10 mouse cellular contexts compared by ENCODE assay signal in genomic region chr8:93010286-93010685, GRCm38 (mm10). TPM values are rescaled to one million over a fixed set of nuclear protein-coding genes. Genes with fewer than 3 reads are reported as not detected.
A peak's percentile ranks its signal among the peaks of the same experiment; 100 is the strongest.
DNase-seq lines count a peak whose midpoint lies in the region; ATAC-seq lines count a peak whose summit lies in the region.
"Had no signal": no experiment of that assay in that cellular context is flagged by ENCODE, and none has a peak within 500 bp of the region (broad histone marks: within the 10 kb centered on the region; RNA-seq: fewer than 3 reads in every experiment).

No protein-coding gene starts in this region.

- no peak overlapping the region for H3K4me2 ChIP-seq in liver, embryonic 12.5 days
- H3K4me2 ChIP-seq: midbrain, embryonic 12.5 days had no signal

- no peak for ATAC-seq in liver, embryonic 12.5 days
- ATAC-seq in activated CD4-positive, CD25-positive, alpha-beta regulatory T cell, adult 4 months, result no peak

- no peaks in the 10 kb centered on the region for H3K36me3 ChIP-seq in liver, embryonic 12.5 days
- H3K36me3 ChIP-seq: midbrain, embryonic 12.5 days had no signal

- no peak overlapping the region for H3K27ac ChIP-seq in liver, embryonic 12.5 days
- H3K27ac ChIP-seq: midbrain, embryonic 12.5 days had no signal

- WGBS in liver, embryonic 12.5 days (ENCODE audit: insufficient replicate concordance), result 21% methylated on average over 5 of the region's 5 CpGs

- DNase-seq in adrenal gland, postnatal 10 days, result peak; percentile 45
- no peak for DNase-seq in adrenal gland, adult 8-10 months
- DNase-seq in liver, result peak; percentile 6
- DNase-seq in c-Kit-positive CD71-positive TER-119-negative erythroid progenitor cells, embryonic 14.5 days (ENCODE audit: low read depth), result peak; percentile 28
- peak; percentile 42 for DNase-seq in hindlimb bud, embryonic 11.5 days (ENCODE audit: extremely low spot score, low read depth, low spot score)
- peak; percentile 68 for DNase-seq in lung, postnatal 10 days

- no peak overlapping the region for H3K9ac ChIP-seq in liver, embryonic 12.5 days
- H3K9ac ChIP-seq: midbrain, embryonic 12.5 days had no signal

- no peaks in the 10 kb centered on the region for H3K27me3 ChIP-seq in liver, embryonic 12.5 days (replicated peaks)
- H3K27me3 ChIP-seq: midbrain, embryonic 12.5 days had no signal

- no peaks in the 10 kb centered on the region for H3K9me3 ChIP-seq in liver, embryonic 12.5 days (replicated peaks)
- H3K9me3 ChIP-seq: midbrain, embryonic 12.5 days had no signal

- H3K4me3 ChIP-seq in liver, embryonic 12.5 days, result no peak overlapping the region
- H3K4me3 ChIP-seq: midbrain, embryonic 12.5 days had no signal

- no peaks in the 10 kb centered on the region for H3K4me1 ChIP-seq in liver, embryonic 12.5 days
- H3K4me1 ChIP-seq: midbrain, embryonic 12.5 days had no signal

RNA-seq across cellular contexts. Expression of gene Ces1a, which starts 37.7 kb away (rescaled TPM):
- total RNA-seq in adrenal gland, postnatal 10 days (2021), result not detected
- not detected for total RNA-seq in adrenal gland, adult 8-10 months (2022)
- not detected in 2 replicates for polyA plus RNA-seq in liver, embryonic 12.5 days (2016; fragmentation: Nextera tagmentation; extraction: Ambion mirVana)
- not detected for polyA plus RNA-seq in activated CD4-positive, CD25-positive, alpha-beta regulatory T cell, adult 4 months (2017; shearing (Covaris generic))
- total RNA-seq: gastrocnemius, postnatal 4 days had no signal
- polyA plus RNA-seq: midbrain, embryonic 12.5 days had no signal

RNA-seq across cellular contexts. Expression of gene Slc6a2, which starts 50.4 kb away (rescaled TPM):
- total RNA-seq in adrenal gland, postnatal 10 days (2021), result 10 to 100 TPM; 24.6 to 60.2 TPM
- total RNA-seq in adrenal gland, adult 8-10 months (2022), result 10 to 100 TPM in 2 of 4 experiments, 1 to 10 TPM in 2; 6.0 to 27.5 (median 12.8) TPM
- not detected in 2 replicates for polyA plus RNA-seq in liver, embryonic 12.5 days (2016; fragmentation: Nextera tagmentation; extraction: Ambion mirVana)
- polyA plus RNA-seq in activated CD4-positive, CD25-positive, alpha-beta regulatory T cell, adult 4 months (2017; shearing (Covaris generic)), result not detected
